Comparison of ENCODE assay signal across 9 mouse cellular contexts in the genomic region with DNA sequence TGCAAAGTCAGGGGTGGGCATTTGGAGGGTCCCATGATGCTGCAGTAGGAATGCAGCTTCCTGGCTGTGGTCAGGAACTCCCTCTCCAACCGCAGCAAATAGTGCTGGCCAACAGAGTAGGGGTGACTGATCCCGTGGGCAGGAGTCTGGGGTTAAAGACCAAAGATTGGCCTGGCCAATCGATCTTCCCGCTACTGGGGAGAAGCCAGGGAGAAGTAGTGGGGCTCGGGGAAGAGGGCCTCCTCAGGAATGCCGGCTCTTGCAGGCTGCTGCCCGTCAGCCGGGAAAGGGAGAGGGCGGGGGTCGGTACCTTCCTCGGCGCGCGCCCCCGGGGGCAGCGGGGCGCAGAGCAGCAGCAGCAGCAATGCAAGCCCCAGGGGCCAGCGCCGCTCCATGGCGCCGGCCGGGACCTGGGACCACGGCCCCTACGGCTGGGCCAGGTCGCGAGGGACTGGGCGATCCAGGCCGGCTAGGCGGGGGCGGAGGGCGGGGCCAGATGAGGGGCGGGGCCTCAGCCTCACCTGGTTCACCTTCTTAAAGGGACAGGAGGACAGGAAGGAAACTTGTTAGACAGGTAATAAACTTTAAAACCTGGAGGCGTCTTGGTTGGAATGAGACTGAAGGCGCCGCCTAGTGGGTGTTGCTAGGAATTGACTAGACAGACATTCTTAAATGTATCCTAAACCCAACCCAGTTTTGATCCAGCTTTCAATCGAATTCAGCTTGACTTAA. TPM values are rescaled to one million over a fixed set of nuclear protein-coding genes. Genes with fewer than 3 reads are reported as not detected.
A peak's percentile ranks its signal among the peaks of the same experiment; 100 is the strongest.
DNase-seq lines count a peak whose midpoint lies in the region; ATAC-seq and TF ChIP-seq lines count a peak whose summit lies in the region.
"Had no signal": no experiment of that assay in that cellular context is flagged by ENCODE, and none has a peak within 500 bp of the region (broad histone marks: within the 10 kb centered on the region; RNA-seq: fewer than 3 reads in every experiment).

A gene (minus strand): TSS at position 453 of the 732 bp plus-strand sequence.

- no peak within 1 kb of the TSS for H3K27ac ChIP-seq in forebrain, postnatal 0 days (ENCODE audit: low read depth, low read length)
- H3K27ac ChIP-seq in intestine, postnatal 0 days (ENCODE audit: low read depth, low read length), result peak within 1 kb of the TSS; percentile 82
- peak within 1 kb of the TSS; percentile 97 for H3K27ac ChIP-seq in liver, postnatal 0 days (ENCODE audit: low read depth)
- H3K27ac ChIP-seq in neural tube, embryonic 12.5 days, result no peak within 1 kb of the TSS
- H3K27ac ChIP-seq: macrophage had no signal

- peak; percentile 28; the same call in 1 of the 2 replicates for TF ChIP-seq EP300 in liver, postnatal 0 days (IDR thresholded peaks at IDR 0.05; ENCODE audit: low read depth)

- peak; percentile 73 for TF ChIP-seq CTCF in E14TG2a.4 (conservative IDR thresholded peaks at IDR 0.05; ENCODE audit: low read length)
- TF ChIP-seq CTCF in forebrain, postnatal 0 days (IDR thresholded peaks at IDR 0.05; ENCODE audit: low read depth), result peak; percentile 63
- TF ChIP-seq CTCF in intestine, postnatal 0 days (IDR thresholded peaks at IDR 0.05; ENCODE audit: low read depth), result peak; percentile 69
- TF ChIP-seq CTCF in liver, postnatal 0 days (IDR thresholded peaks at IDR 0.05; ENCODE audit: low read depth), result peak; percentile 49

- H3K4me3 ChIP-seq in E14TG2a.4 (replicated peaks; ENCODE audit: low read length), result peak within 1 kb of the TSS; percentile 83
- peak within 1 kb of the TSS; percentile 40 for H3K4me3 ChIP-seq in forebrain, postnatal 0 days (ENCODE audit: low read depth, low read length)
- H3K4me3 ChIP-seq in intestine, postnatal 0 days (ENCODE audit: low read depth, low read length), result peak within 1 kb of the TSS; percentile 59
- peak within 1 kb of the TSS; percentile 58 for H3K4me3 ChIP-seq in liver, postnatal 0 days (ENCODE audit: low read depth, low read length)
- peak within 1 kb of the TSS; percentile 45 for H3K4me3 ChIP-seq in neural tube, embryonic 12.5 days

- peak; percentile 75 to 77 for DNase-seq in B cell, adult 2 months
- DNase-seq in cerebellum, adult 18-20 months, result peak; percentile 73 to 76
- DNase-seq in forebrain, postnatal 0 days, result peak; percentile 79
- peak; percentile 82 for DNase-seq in liver, postnatal 0 days

- H3K9me3 ChIP-seq in E14TG2a.4 (ENCODE audit: low read length), result peaks cover 14% of the 10 kb centered on the region
- H3K9me3 ChIP-seq in forebrain, postnatal 0 days (ENCODE audit: low read length), result no peaks in the 10 kb centered on the region
- no peaks in the 10 kb centered on the region for H3K9me3 ChIP-seq in intestine, postnatal 0 days (ENCODE audit: control insufficient read depth)
- H3K9me3 ChIP-seq in liver, postnatal 0 days (ENCODE audit: low read length), result no peaks in the 10 kb centered on the region
- no peaks in the 10 kb centered on the region for H3K9me3 ChIP-seq in neural tube, embryonic 12.5 days

- no peaks in the 10 kb centered on the region for H3K36me3 ChIP-seq in E14TG2a.4 (ENCODE audit: insufficient read depth, low read length)
- no peaks in the 10 kb centered on the region for H3K36me3 ChIP-seq in forebrain, postnatal 0 days (ENCODE audit: insufficient read depth)
- no peaks in the 10 kb centered on the region for H3K36me3 ChIP-seq in intestine, postnatal 0 days (ENCODE audit: control insufficient read depth, insufficient read depth)
- H3K36me3 ChIP-seq in liver, postnatal 0 days (replicated peaks; ENCODE audit: insufficient read depth, low read length), result no peaks in the 10 kb centered on the region
- no peaks in the 10 kb centered on the region for H3K36me3 ChIP-seq in neural tube, embryonic 12.5 days

- peaks cover 69% of the 10 kb centered on the region for H3K27me3 ChIP-seq in E14TG2a.4 (ENCODE audit: insufficient read depth, low read length)
- no peaks in the 10 kb centered on the region for H3K27me3 ChIP-seq in forebrain, postnatal 0 days (ENCODE audit: insufficient read depth, low read length)
- no peaks in the 10 kb centered on the region for H3K27me3 ChIP-seq in intestine, postnatal 0 days (replicated peaks; ENCODE audit: control insufficient read depth, insufficient read depth, low read length)
- H3K27me3 ChIP-seq in liver, postnatal 0 days (ENCODE audit: insufficient read depth, low read length), result no peaks in the 10 kb centered on the region
- H3K27me3 ChIP-seq in neural tube, embryonic 12.5 days (replicated peaks), result peaks cover 8% of the 10 kb centered on the region; the same call in 1 of the 2 replicates

- H3K4me2 ChIP-seq in forebrain, postnatal 0 days (ENCODE audit: low read depth), result peak within 1 kb of the TSS; percentile 89
- peak within 1 kb of the TSS; percentile 89 for H3K4me2 ChIP-seq in intestine, postnatal 0 days (replicated peaks; ENCODE audit: low read depth)
- H3K4me2 ChIP-seq in liver, postnatal 0 days (ENCODE audit: low read depth, low read length), result peak within 1 kb of the TSS; percentile 75
- H3K4me2 ChIP-seq in neural tube, embryonic 12.5 days (replicated peaks), result peak within 1 kb of the TSS; percentile 98

- WGBS in forebrain, postnatal 0 days, result 2% methylated on average over 35 of the region's 36 CpGs
- under 1% methylated on average over 36 of the region's 36 CpGs for WGBS in intestine, postnatal 0 days
- WGBS in liver, postnatal 0 days (ENCODE audit: insufficient replicate concordance), result under 1% methylated on average over 35 of the region's 36 CpGs
- WGBS in neural tube, embryonic 12.5 days, result under 1% methylated on average over 36 of the region's 36 CpGs

- H3K4me1 ChIP-seq in E14TG2a.4 (replicated peaks; ENCODE audit: low read depth, low read length), result peaks cover 27% of the 10 kb centered on the region
- 0 out of 2 replicates have a peak, but pooled peaks cover 7% of the 10 kb centered on the region for H3K4me1 ChIP-seq in forebrain, postnatal 0 days (ENCODE audit: insufficient read depth)
- H3K4me1 ChIP-seq in intestine, postnatal 0 days (replicated peaks; ENCODE audit: control insufficient read depth, insufficient read depth, low read length), result peaks cover 4% of the 10 kb centered on the region; the same call in 1 of the 2 replicates
- peaks cover 38% of the 10 kb centered on the region for H3K4me1 ChIP-seq in liver, postnatal 0 days (ENCODE audit: insufficient read depth)
- H3K4me1 ChIP-seq in neural tube, embryonic 12.5 days, result peaks cover 14% of the 10 kb centered on the region

- peak within 1 kb of the TSS; percentile 28; the same call in 1 of the 2 replicates for H3K9ac ChIP-seq in forebrain, postnatal 0 days
- H3K9ac ChIP-seq in intestine, postnatal 0 days (ENCODE audit: low read depth, low read length), result peak within 1 kb of the TSS; percentile 61
- peak within 1 kb of the TSS; percentile 69 for H3K9ac ChIP-seq in liver, postnatal 0 days (replicated peaks)
- H3K9ac ChIP-seq in neural tube, embryonic 12.5 days, result peak within 1 kb of the TSS; percentile 48; the same call in 1 of the 2 replicates

- peak; percentile 66 for ATAC-seq in forebrain, postnatal 0 days
- peak; percentile 92 for ATAC-seq in intestine, postnatal 0 days
- peak; percentile 90 for ATAC-seq in liver, postnatal 0 days
- peak; percentile 75 for ATAC-seq in neural tube, embryonic 12.5 days (ENCODE audit: low FRiP score, low read depth)
- no peak for ATAC-seq in erythroid progenitor cell, adult 5-6 weeks (replicated peaks; ENCODE audit: low FRiP score, poor library complexity, severe bottlenecking)

RNA-seq across cellular contexts. Expression of the gene that starts here (rescaled TPM):
- total RNA-seq in forebrain, postnatal 0 days (2014; rRNA removed), result 0.62 and 0.86 TPM in 2 replicates
- polyA plus RNA-seq in forebrain, postnatal 0 days (2015; fragmentation: Nextera tagmentation; extraction: Ambion mirVana), result 0.20 and 0.67 TPM in 2 replicates
- 13.3 and 13.7 TPM in 2 replicates for polyA plus RNA-seq in intestine, postnatal 0 days (2015; fragmentation: Nextera tagmentation; extraction: Ambion mirVana)
- 16.8 and 18.7 TPM in 2 replicates for polyA plus RNA-seq in liver, postnatal 0 days (2015; fragmentation: Nextera tagmentation; extraction: Ambion mirVana)
- polyA plus RNA-seq in neural tube, embryonic 12.5 days (2016; fragmentation: Nextera tagmentation; extraction: Ambion mirVana), result 0.96 and 1.3 TPM in 2 replicates
- not detected in 2 replicates for total RNA-seq in erythroid progenitor cell, adult 5-6 weeks (2015; ENCODE audit: low replicate concordance)
- not detected in 2 replicates for total RNA-seq in erythroid progenitor cell, adult 5-6 weeks (2017; ENCODE audit: low replicate concordance)
- polyA plus RNA-seq: macrophage had no signal

Comparison
In these comparisons a context has a peak if more than half of its experiments do, and no peak if none do; other contexts are left out.
1. Peak in DNase-seq, ATAC-seq, H3K4me3 ChIP-seq, H3K9ac ChIP-seq and H3K4me2 ChIP-seq in forebrain, postnatal 0 days; RNA of the gene not detected or under 1 TPM.
2. H3K27ac ChIP-seq: peak in intestine, postnatal 0 days (single experiment) and liver, postnatal 0 days (single experiment); none in forebrain, postnatal 0 days (single experiment) and neural tube, embryonic 12.5 days (single experiment).
3. Peak in every context shown above with its lines, with median percentiles within 50 percentile points of each other: DNase-seq, H3K4me3 ChIP-seq, CTCF ChIP-seq, H3K4me2 ChIP-seq and H3K9ac ChIP-seq.